Mouse (Mus musculus) kidney, embryonic 14.5 days (tissue): ENCODE results near the gene 2310011J03Rik. TPM values are rescaled to one million over a fixed set of nuclear protein-coding genes. Genes with fewer than 3 reads are reported as not detected.
A peak's percentile ranks its signal among the peaks of the same experiment; 100 is the strongest.

Experiments used
- ATAC-seq: fragments of 200-750 bp; cut with Nextera tagmentation; 2 replicates; pipeline ENCODE4 v1.8.0; 2017; ENCODE audit warnings: moderate number of reproducible peaks, mild to moderate bottlenecking, moderate TSS enrichment, moderate library complexity; ENCODE audit not compliant: low FRiP score, low TSS enrichment
- H3K27ac ChIP-seq: fragments of 300-500 bp; sonication (generic); 2 replicates; pipeline ENCODE4 v1.5.1; 2014; ENCODE audit warnings: low read depth, mild to moderate bottlenecking, low read length, moderate library complexity, mixed read lengths
- H3K27me3 ChIP-seq: fragments of 300-500 bp; sonication (generic); 2 replicates; pipeline ENCODE4 v1.6.1; 2014; ENCODE audit warnings: mild to moderate bottlenecking, low read length; ENCODE audit not compliant: control insufficient read depth, insufficient read depth
- H3K36me3 ChIP-seq: fragments of 300-500 bp; sonication (generic); 2 replicates; pipeline ENCODE4 v1.6.1; 2014; ENCODE audit warnings: low read length, mixed read lengths; ENCODE audit not compliant: control insufficient read depth, insufficient read depth
- H3K4me1 ChIP-seq: fragments of 300-500 bp; sonication (generic); 2 replicates; pipeline ENCODE4 v1.6.1; 2014; ENCODE audit warnings: low read length, mixed read lengths; ENCODE audit not compliant: control insufficient read depth, insufficient read depth
- H3K4me2 ChIP-seq: fragments of 300-500 bp; sonication (generic); replicated peaks from 2 replicates; pipeline ENCODE4 v1.6.1; 2014; ENCODE audit warnings: low read depth, mild to moderate bottlenecking, low read length
- H3K4me3 ChIP-seq: fragments of 300-500 bp; sonication (generic); 2 replicates; pipeline ENCODE4 v1.5.1; 2014; ENCODE audit warnings: mild to moderate bottlenecking, low read length
- H3K9ac ChIP-seq: fragments of 300-500 bp; sonication (generic); 2 replicates; pipeline ENCODE4 v1.6.1; 2014; ENCODE audit warnings: low read depth, mild to moderate bottlenecking, low read length, moderate library complexity
- H3K9me3 ChIP-seq: fragments of 300-500 bp; sonication (generic); 2 replicates; pipeline ENCODE4 v1.6.1; 2016; ENCODE audit warnings: low read length; ENCODE audit not compliant: control insufficient read depth
- WGBS: fragments of 180-500 bp; shearing (Covaris S2); extraction: QIAGEN DNeasy Blood & Tissue Kit; methylation state at CpG from one replicate; pipeline ENCODE4 v1.1.7; 2014; 5-methylcytosine and 5-hydroxymethylcytosine counted together
- polyA plus RNA-seq: library from polyadenylated mRNA; unstranded; fragments of >200 nt; fragmentation: Nextera tagmentation; extraction: Ambion mirVana; gene quantifications from 2 replicates; pipeline ENCODE4 v1.2.1, GENCODE M21; 2014

2310011J03Rik gene
- polyA plus RNA-seq, 1 experiment from 2014 or later = 40.5 TPM

DNA sequence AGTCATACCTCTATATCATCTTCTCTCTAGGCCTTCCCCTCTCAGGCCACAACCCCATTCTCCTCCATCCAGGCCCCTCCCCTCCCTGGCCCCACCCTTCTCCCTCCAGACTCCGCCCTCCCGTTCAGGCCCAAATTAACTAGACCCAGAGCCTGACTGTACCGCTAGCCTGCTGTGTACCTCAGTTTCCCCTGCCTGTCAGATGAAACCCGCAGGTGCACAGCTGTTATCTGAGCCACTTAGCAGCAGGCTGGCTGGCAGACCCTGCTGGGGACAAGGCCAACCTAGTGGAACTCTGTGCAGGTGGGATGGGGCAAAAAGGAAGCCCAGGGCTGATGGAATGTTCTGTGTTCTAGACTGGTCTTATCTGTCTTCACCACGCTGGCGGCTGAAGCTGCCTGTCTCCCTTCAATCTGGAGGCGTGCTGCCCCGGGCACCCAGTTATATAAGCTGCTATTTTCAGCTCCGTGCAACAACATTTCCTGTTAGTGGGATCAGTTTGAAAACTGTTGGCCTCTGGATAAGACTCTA lies 23.9 kb upstream of the 2310011J03Rik start:
- WGBS = 45% methylated on average over 9 of the region's 9 CpGs
- Histone ChIP-seq H3K36me3 (no peaks in the 10 kb centered on the region), H3K9me3 (no peaks in the 10 kb centered on the region), H3K9ac (no peak overlapping the region), H3K27me3 (peaks cover 89% of the 10 kb centered on the region), H3K4me3 (no peak overlapping the region), H3K4me1 (peaks cover 27% of the 10 kb centered on the region), H3K27ac (no peak overlapping the region), H3K4me2 (no peak overlapping the region)
- ATAC-seq = no peak

DNA sequence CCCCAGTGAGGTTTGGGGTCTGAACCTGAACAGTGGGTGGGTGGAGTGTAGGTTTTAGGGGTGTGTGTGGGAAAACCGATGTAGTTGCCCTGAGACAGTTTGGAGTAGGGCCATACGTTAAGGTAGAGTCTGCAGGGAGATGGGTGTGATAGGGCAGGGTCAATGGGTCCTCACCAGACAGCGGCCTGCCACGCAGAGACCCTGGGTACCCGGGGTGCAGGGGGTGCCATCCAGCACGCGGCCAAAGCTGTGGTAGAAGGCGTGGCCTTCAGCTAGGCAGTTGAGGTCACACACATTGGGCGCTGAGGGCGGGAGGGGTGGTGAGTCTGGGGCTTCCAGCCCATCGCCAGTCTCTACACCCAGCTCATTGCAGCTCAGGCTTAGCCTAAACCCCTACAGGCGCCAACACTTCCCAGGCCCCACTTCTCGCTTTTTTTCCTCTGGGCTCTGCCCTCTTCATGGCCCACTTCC lies 23.1 kb upstream of the 2310011J03Rik start:
- no peaks in the 10 kb centered on the region for H3K9me3 ChIP-seq
- H3K27ac ChIP-seq = no peak overlapping the region
- ATAC-seq = peak; percentile 44
- H3K36me3 ChIP-seq = no peaks in the 10 kb centered on the region
- H3K27me3 ChIP-seq = peaks cover 82% of the 10 kb centered on the region
- H3K4me3 ChIP-seq = peak overlapping the region; percentile 28; the same call in 1 of the 2 replicates
- 31% methylated on average over 13 of the region's 13 CpGs for WGBS
- H3K4me1 ChIP-seq = peaks cover 25% of the 10 kb centered on the region
- no peak overlapping the region for H3K9ac ChIP-seq
- H3K4me2 ChIP-seq = peak overlapping the region; percentile 51; the same call in 1 of the 2 replicates

DNA sequence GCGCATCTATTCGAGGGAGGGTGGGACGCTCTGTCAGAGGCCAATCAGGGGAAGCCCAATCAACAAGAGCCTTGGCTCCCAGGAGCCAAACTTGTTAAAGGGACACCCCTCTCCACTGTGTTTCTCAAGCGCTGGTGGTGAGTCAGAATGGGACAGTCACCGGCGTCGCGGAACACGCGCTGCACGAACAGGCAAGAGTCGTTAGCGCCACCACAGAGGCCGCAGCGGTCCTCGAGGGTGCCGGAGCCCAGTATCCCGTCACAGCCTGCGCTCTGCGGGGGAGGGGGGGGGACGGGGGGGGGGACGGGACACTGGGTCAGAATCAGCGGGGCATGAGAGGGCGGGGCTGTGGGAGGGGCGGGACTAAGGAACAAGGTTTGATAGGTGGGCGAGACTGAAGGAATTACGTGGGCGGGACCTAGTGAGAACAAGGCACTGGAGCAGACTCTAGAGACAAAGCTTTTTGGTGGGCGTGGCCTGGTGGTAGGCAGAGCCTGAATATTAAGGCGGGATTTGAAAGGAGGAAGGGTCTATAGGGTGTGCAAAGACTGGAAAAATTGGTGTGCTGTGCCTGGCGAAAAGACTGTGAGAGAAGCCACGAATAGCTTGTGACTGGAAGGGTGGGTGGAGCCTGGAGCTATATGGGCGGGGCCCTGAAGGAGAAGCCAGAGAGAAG lies 22.6 kb upstream of the 2310011J03Rik start:
- under 1% methylated on average over 31 of the region's 33 CpGs for WGBS
- Histone ChIP-seq H3K9ac (0 out of 2 replicates have a peak overlapping the region, but pooled peaks have one; percentile 4), H3K27ac (no peak overlapping the region), H3K4me1 (peaks cover 21% of the 10 kb centered on the region), H3K4me2 (peak overlapping the region; percentile 51), H3K4me3 (peak overlapping the region; percentile 28), H3K9me3 (no peaks in the 10 kb centered on the region), H3K36me3 (no peaks in the 10 kb centered on the region), H3K27me3 (peaks cover 76% of the 10 kb centered on the region)
- ATAC-seq = peak; percentile 72

DNA sequence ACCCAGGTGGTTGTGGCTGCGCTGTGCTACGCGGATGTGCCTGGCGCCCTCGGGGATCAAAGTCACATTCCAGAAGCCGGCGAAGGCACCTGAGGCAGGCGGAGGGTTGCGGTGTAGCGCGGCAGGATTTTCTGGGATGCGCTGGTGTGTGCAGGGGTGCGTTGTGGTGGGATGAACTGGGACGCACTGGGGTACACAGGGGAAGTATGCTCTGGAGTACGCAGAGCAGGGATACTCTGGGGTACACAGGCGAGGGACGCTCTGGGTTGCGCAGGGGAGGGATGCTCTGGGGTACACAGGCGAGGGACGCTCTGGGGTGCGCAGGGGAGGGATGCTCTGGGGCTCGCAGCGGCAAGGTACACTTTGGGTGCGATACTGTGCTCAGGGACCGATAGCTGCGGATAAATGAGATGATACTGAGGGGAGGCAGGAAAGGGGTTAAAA lies 22.0 kb upstream of the 2310011J03Rik start:
- H3K4me1 ChIP-seq = peaks cover 19% of the 10 kb centered on the region
- peaks cover 70% of the 10 kb centered on the region for H3K27me3 ChIP-seq
- 0 out of 2 replicates have a peak overlapping the region, but pooled peaks have one; percentile 4 for H3K9ac ChIP-seq
- no peaks in the 10 kb centered on the region for H3K36me3 ChIP-seq
- H3K27ac ChIP-seq = no peak overlapping the region
- ATAC-seq = peak; percentile 20
- H3K4me2 ChIP-seq = peak overlapping the region; percentile 51
- H3K9me3 ChIP-seq = no peaks in the 10 kb centered on the region
- H3K4me3 ChIP-seq = peak overlapping the region; percentile 28
- 2% methylated on average over 26 of the region's 26 CpGs for whole genome bisulfite sequencing

DNA sequence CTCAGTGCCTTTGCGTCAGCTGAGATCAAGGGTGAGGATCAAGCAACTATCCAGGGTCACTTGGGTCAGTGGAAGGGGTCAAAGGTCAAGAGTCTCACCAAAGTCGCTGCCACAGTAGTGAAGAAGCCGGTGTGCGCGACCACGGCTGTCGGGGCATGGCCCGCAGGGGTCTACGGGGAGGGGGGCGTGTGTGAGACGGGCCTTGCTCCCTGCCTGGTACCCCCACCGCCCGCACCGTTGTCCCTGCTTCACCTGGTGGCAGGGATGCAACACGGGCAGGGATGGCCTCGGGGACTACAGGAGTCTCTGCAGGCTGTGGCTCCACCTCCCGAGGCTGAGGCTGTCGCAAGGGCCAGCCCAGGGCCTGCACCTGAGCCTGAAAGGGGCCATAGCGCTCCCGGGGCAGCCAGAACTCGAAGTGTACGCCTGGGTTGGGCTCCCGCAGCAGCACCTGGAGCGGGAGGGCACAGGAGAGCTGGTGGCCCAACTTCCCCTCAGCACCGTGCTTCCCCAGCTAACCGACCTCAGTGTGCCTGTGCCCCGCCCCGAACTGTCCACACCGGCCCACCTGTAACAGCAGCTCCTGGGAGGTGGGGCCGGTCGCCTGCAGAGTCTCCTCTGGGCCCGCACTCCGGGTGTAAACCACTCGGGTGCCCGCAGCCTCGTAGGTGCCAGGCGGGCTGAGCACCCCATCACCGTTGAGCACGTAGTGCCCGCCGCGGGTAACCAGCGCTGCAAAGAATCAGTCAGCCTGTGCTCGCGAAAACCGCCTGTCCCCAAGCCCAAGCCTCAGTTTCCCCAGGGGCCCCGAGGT lies 21.4 kb upstream of the 2310011J03Rik start:
- no peaks in the 10 kb centered on the region for H3K36me3 ChIP-seq
- WGBS = 2% methylated on average over 47 of the region's 47 CpGs
- peaks cover 19% of the 10 kb centered on the region for H3K4me1 ChIP-seq
- peak overlapping the region; percentile 28 for H3K4me3 ChIP-seq
- no peaks in the 10 kb centered on the region for H3K9me3 ChIP-seq
- H3K27me3 ChIP-seq = peaks cover 64% of the 10 kb centered on the region
- ATAC-seq = no peak
- H3K27ac ChIP-seq = no peak overlapping the region
- H3K4me2 ChIP-seq = peak overlapping the region; percentile 51; the same call in 1 of the 2 replicates
- H3K9ac ChIP-seq = no peak overlapping the region; the same call in 1 of the 2 replicates

DNA sequence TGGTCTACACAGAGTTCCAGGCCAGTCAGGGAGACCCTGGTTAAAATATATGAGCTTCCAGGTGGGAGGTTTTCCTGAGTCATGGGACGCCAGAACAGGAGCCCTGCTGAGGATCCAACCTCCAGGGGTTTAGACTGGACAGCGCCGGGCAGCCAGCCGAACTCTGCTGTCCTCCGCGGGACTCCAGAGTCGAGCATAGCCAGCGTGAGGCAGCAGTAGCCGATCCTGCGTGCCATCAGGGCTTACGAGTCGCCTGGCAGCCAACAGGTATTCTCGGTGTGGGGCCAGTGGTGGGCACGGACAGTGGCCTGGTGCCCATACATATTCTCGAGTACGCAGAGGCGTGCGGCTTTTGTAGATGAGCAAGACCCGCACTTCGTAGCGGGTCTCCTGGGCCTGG lies 20.7 kb upstream of the 2310011J03Rik start:
- no peaks in the 10 kb centered on the region for H3K9me3 ChIP-seq
- H3K4me2 ChIP-seq = no peak overlapping the region
- no peak overlapping the region for H3K4me3 ChIP-seq
- no peaks in the 10 kb centered on the region for H3K36me3 ChIP-seq
- no peak overlapping the region for H3K9ac ChIP-seq
- no peak for ATAC-seq
- H3K27ac ChIP-seq = no peak overlapping the region
- WGBS = 13% methylated on average over 21 of the region's 21 CpGs
- peaks cover 58% of the 10 kb centered on the region for H3K27me3 ChIP-seq
- H3K4me1 ChIP-seq = peaks cover 19% of the 10 kb centered on the region

DNA sequence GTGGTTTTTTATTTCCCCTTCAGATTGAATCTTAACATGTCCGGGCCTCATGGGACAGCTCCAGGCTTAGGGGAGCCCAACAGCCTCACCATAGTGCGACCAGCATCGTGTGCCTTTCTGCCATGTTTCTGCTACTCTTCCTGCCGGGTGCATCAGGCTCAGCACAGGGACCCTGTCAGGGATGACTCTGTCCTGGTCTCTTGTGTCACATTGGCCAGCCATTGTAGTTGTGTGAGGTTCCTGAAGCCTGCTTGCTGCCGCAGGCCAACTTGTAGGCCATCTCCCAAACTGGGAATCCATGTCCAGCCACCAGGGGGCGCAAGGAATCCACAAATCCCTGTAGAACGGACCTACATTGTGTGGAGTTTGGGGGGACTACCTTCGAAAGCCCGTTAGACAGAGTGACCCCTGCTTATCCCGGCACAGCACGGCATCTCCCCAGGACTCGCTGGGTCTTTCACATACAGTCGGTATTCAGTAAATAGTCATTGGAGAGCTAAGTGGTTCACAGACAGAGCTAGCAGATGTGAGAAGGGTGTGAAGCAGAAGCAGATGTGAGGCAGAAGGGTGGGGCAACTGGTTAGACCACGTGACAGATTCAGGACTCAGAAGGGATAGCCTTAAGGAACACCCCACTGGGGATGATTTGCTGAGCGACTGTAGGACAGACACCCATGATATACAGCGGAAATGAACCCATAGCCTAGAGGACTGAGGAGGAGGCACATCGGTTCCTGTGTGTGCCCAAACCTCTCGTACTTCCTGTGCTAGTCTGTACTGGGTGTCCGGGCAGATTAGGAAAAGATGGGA lies 19.8 kb upstream of the 2310011J03Rik start:
- ATAC-seq = peak; percentile 16; the same call in 1 of the 2 replicates
- Histone ChIP-seq H3K9me3 (no peaks in the 10 kb centered on the region), H3K27me3 (peaks cover 49% of the 10 kb centered on the region), H3K4me3 (no peak overlapping the region), H3K4me2 (no peak overlapping the region; the same call in 1 of the 2 replicates), H3K36me3 (no peaks in the 10 kb centered on the region; the same call in 1 of the 2 replicates), H3K9ac (no peak overlapping the region), H3K4me1 (peaks cover 18% of the 10 kb centered on the region), H3K27ac (no peak overlapping the region)
- whole genome bisulfite sequencing = 22% methylated on average over 19 of the region's 19 CpGs

DNA sequence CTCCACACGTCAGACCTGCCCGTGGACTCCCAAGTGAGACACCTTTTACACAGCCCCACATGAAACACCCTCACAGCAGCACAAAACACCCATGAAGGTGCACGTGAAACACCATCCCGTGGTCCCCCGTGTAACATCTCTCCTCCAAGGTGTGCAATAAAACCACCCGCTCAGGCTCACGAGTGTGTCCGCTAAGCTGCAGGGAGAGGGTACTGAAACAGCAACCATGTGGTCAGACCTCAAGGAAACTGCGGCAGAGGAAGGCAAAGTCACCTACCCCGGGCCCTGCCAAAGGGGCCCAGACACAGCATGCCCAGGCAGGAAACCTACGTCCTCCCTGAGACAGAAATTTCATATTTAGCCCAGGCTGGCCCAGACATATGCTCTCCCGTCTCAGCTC lies 15.9 kb upstream of the 2310011J03Rik start:
- Histone ChIP-seq H3K4me1 (no peaks in the 10 kb centered on the region), H3K4me3 (no peak overlapping the region), H3K27ac (no peak overlapping the region), H3K36me3 (no peaks in the 10 kb centered on the region; the same call in 1 of the 2 replicates), H3K4me2 (no peak overlapping the region), H3K9me3 (no peaks in the 10 kb centered on the region), H3K27me3 (peaks cover 11% of the 10 kb centered on the region), H3K9ac (no peak overlapping the region)
- ATAC-seq = no peak
- WGBS = 88% methylated on average over 12 of the region's 12 CpGs
